Mouse (Mus musculus) G1E (cell line): ENCODE data around the gene 9530003J23Rik.

Experiments used
- CTCF ChIP-seq: IDR thresholded peaks from 2 replicates; pipeline ENCODE4 v1.5.1; 2012; ENCODE audit warnings: low read depth, low read length, inconsistent platforms, mixed read lengths
- GATA1 ChIP-seq: IDR thresholded peaks from 2 replicates; pipeline ENCODE4 v1.6.1; 2012; ENCODE audit warnings: borderline replicate concordance, low read length, inconsistent platforms, mixed read lengths
- POLR2AphosphoS5 ChIP-seq: IDR thresholded peaks from 2 replicates; pipeline ENCODE4 v1.6.1; 2012; ENCODE audit warnings: low read depth, low read length, inconsistent platforms; ENCODE audit not compliant: insufficient replicate concordance
- TAL1 ChIP-seq: conservative IDR thresholded peaks from 2 replicates; pipeline ENCODE4 v1.6.1; 2012; ENCODE audit warnings: low read depth, low read length, inconsistent platforms, mixed read lengths

- no peak for TF ChIP-seq CTCF
- no peak for TF ChIP-seq POLR2AphosphoS5
- TF ChIP-seq TAL1: no peak
- no peak for TF ChIP-seq GATA1
Measured at GRCm38 (mm10) chr10:117280000-117280399, 41.5 kb upstream of the 9530003J23Rik start.
